Mouse (Mus musculus) E14TG2a.4 (cell line): ENCODE data around the gene Dpf1.
A peak's percentile ranks its signal among the peaks of the same experiment; 100 is the strongest.

Experiments used
- H3K27me3 ChIP-seq: 2 replicates; pipeline ENCODE4 v1.6.1; 2014; ENCODE audit warnings: low read length, control low read depth; ENCODE audit not compliant: insufficient read depth
- H3K36me3 ChIP-seq: 2 replicates; pipeline ENCODE4 v1.6.1; 2014; ENCODE audit warnings: low read length, control low read depth; ENCODE audit not compliant: insufficient read depth
- H3K4me1 ChIP-seq: replicated peaks from 2 replicates; pipeline ENCODE4 v1.6.1; 2014; ENCODE audit warnings: low read depth, low read length, control low read depth
- H3K4me3 ChIP-seq: replicated peaks from 2 replicates; pipeline ENCODE4 v1.5.1; 2014; ENCODE audit warnings: mild to moderate bottlenecking, low read length
- H3K9me3 ChIP-seq: 2 replicates; pipeline ENCODE4 v1.6.1; 2014; ENCODE audit warnings: low read length, control low read depth
- CTCF ChIP-seq: conservative IDR thresholded peaks from 2 replicates; pipeline ENCODE4 v1.5.1; 2014; ENCODE audit warnings: low read length
- NANOG ChIP-seq: IDR thresholded peaks from 2 replicates; pipeline ENCODE4 v1.6.1; 2014; ENCODE audit warnings: borderline replicate concordance, low read length, mixed read lengths
- POU5F1 ChIP-seq: IDR thresholded peaks from 2 replicates; pipeline ENCODE4 v1.6.1; 2014; ENCODE audit warnings: low read length, borderline replicate concordance

Gene Dpf1

DNA sequence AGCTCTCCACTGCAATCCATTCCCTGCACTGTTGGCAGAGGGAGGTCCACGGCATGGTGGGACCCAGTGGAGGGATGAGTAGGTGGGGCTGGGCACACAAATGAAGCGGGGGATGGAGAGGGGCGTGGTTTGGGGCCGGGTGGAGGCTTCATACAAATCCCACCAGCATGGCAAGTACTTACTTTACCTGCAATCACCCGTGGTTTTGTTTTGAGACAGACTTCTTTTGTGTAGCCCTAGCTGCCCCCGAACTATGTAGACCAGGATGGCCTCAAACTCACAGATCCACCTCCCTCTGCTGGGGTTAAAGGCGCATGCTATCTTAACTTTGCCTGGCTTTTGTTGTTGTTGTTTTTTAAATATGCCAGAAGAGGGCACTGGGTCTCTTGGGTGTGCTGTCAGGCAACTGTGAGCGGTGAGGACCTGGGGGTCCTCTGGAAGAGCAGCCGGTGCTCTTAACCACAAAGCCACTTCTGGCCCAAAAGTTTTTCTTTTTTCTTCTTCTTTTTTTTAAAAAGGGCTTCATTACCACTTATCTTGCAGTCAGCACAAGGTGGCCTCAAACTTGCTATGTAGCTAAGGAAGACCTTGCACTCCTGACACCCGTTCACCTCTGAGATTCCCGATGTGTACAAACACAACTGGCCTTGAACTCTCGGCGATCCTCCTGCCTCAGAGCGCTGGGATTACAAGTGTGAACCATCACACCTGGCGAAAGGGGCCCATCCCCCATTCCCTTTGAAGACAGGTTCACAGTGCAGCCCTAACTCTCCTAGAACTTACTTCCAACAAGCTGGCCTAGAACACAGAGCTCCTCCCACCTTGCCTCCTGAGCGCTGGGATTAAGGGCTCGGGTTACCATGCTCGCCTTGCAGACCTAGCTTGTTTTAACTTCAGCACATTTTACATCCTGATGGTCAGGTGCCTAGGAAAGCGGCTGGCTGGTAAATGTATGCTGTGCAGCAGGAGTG is 15.9 kb downstream of the Dpf1 start:
- Histone ChIP-seq H3K4me3 (peak overlapping the region; percentile 63), H3K36me3 (peaks cover 21% of the 10 kb centered on the region), H3K4me1 (peaks cover 78% of the 10 kb centered on the region), H3K9me3 (no peaks in the 10 kb centered on the region), H3K27me3 (no peaks in the 10 kb centered on the region)
- TF ChIP-seq CTCF (no peak), NANOG (no peak), POU5F1 (no peak)

DNA sequence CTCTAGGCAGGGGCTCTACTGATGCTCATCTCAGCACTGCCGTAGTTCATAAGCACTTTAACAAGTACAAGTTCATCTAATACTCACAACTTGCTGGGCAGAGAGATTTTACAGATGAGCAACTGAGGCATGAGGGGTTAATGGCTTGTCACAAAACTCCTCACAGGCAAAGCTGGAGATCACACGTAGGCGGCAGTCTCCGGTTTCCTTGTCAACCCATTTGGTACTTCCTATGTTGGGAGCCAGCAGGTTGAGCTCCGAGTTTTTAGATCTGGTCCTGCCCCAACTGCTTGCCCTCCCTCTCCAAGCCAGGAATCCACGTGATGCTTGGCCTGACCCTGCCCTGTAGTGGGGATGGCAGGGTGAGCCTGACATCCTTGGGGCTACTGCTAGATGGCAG is 23.3 kb downstream of the Dpf1 start:
- TF ChIP-seq NANOG = no peak
- no peak for TF ChIP-seq CTCF
- TF ChIP-seq POU5F1 = no peak
- Histone ChIP-seq H3K4me1 (peaks cover 15% of the 10 kb centered on the region), H3K36me3 (peaks cover 60% of the 10 kb centered on the region), H3K4me3 (no peak overlapping the region), H3K27me3 (no peaks in the 10 kb centered on the region), H3K9me3 (no peaks in the 10 kb centered on the region)

DNA sequence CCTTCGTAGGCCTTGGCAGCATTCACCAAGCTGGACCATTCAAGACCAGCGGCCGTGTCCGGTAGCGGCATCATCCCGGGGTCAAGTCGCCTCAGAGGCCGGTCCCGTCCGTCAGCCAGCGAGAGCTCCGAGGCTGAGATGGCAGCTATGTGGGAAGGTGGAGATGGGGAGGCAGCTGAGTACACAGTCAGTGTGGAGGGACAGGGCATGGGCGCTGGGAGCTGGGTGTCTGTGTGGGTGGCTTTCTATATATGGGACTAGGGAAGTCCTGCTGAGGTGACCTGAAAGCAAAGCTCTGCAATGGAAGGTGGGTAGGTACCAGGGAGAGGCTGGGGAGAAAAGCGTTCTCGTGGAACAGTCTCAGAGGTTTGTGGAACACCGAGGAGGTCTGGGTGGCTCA is 25.2 kb downstream of the Dpf1 start:
- no peaks in the 10 kb centered on the region for H3K9me3 ChIP-seq
- peaks cover 55% of the 10 kb centered on the region for H3K36me3 ChIP-seq
- TF ChIP-seq NANOG (no peak), POU5F1 (no peak), CTCF (no peak)
- no peak overlapping the region for H3K4me3 ChIP-seq
- H3K4me1 ChIP-seq = peaks cover 21% of the 10 kb centered on the region
- H3K27me3 ChIP-seq = no peaks in the 10 kb centered on the region

DNA sequence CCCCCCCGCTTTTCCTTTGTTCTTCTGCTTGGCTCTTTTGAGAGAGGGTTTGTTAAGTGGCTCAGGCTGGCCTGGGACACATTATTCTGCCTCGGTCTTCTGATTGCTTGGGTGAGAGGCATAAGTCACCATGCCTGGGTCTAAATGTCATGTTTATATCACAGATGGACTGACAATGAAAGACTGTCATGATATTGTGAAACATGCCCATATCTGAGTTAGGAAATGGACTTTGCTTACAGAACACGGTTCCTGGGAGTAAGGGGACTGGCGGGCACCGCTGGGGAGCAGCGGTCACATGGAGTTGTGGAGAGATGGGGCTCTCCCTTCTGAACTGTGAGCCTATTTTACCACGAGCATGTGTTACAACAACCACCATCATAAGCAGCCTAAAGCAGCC is 30.4 kb downstream of the Dpf1 start:
- Histone ChIP-seq H3K4me1 (peaks cover 37% of the 10 kb centered on the region), H3K9me3 (no peaks in the 10 kb centered on the region), H3K36me3 (peaks cover 69% of the 10 kb centered on the region), H3K4me3 (no peak overlapping the region), H3K27me3 (no peaks in the 10 kb centered on the region)
- no peak for TF ChIP-seq CTCF
- no peak for TF ChIP-seq NANOG
- no peak for TF ChIP-seq POU5F1

DNA sequence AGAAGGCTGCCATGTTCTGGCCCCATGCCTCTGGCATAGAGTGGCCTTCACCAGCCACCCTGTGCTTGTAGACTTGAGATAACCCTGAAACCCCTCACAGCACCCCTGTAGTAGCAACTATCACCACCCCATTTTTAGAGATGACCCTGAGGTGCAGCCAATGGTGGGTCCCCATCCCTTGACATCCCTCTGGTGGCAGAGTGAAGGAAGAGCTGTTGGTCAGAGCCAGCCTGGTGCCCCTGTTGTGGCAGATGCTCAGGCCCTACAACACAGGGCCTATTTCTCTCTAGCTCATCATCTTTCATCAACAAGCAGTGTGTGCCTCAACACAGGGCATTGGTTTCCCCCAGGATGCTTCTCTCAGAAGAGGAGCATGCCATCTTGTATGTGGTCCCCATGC is 31.5 kb downstream of the Dpf1 start:
- Histone ChIP-seq H3K36me3 (peaks cover 62% of the 10 kb centered on the region), H3K9me3 (no peaks in the 10 kb centered on the region), H3K4me1 (peaks cover 43% of the 10 kb centered on the region), H3K4me3 (no peak overlapping the region), H3K27me3 (no peaks in the 10 kb centered on the region)
- TF ChIP-seq NANOG = no peak
- TF ChIP-seq CTCF = 0 out of 2 replicates have a peak, but pooled peaks have one; percentile 2

DNA sequence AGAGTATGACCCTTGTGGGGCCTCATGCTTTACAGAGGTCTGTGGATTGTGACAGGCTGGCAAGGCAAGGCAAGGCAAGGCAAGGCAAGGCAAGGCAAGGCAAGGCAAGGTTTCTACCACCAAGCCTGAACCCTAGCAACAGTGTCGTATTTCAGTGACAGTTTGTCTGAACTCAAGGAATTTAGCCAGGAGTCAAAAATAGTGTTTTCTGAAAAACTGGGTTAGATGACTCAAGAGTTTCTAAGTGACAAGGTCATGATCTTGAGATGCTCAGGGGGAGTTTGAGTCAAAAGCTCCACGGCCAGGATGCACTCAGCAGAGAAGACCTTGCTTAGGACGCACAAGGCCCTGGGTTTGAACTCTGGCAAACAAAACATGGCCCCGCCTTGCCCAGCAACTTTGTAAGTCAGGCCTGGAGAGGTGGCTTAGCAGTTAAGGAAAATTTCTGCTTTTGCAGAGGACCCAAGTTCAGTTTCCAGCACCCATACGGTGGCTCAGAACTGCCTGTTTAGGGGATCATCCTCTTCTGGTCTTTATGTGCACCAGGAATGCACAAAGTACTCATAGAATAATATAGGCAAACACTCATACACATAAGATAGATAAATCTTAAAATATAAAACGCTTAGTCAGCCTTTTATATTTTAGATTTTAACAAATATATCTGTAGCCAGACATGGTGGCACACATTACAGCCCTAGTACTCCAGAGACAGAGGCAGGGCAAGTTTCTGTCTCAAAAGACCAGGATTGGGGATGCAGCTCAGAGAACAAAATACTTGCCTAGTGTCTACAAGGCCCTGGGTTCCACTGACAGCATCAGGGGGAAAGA is 32.3 kb downstream of the Dpf1 start:
- peaks cover 56% of the 10 kb centered on the region for H3K36me3 ChIP-seq
- peaks cover 51% of the 10 kb centered on the region for H3K4me1 ChIP-seq
- no peak overlapping the region for H3K4me3 ChIP-seq
- no peak for TF ChIP-seq POU5F1
- no peak for TF ChIP-seq NANOG
- TF ChIP-seq CTCF = no peak
- H3K9me3 ChIP-seq = no peaks in the 10 kb centered on the region
- H3K27me3 ChIP-seq = no peaks in the 10 kb centered on the region

DNA sequence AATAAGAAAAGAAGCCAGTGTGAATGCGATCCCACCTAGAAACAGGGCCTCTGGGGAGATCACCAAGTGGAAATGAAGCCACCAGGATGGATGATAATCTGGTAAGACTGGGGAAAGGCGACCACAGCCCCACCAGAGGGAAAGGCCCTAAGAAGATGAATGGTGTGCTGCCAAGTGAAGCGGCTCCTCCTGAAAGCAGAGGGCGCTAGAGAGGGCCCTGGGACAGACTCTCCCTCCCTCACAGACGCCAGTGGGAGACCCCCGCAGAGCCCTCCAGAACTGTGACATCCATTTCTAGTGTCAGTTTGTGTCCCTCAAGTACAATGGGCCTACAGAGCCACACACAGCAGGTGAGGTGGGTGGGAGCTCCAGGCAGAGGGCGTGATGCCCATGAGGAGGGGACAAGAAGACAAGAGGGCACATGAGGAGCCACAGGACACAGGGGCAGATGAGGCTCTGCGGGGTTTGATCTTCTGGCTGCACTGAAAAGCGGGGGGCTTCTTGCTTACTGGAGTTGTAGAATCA is 33.1 kb downstream of the Dpf1 start:
- Histone ChIP-seq H3K4me3 (no peak overlapping the region), H3K27me3 (no peaks in the 10 kb centered on the region), H3K9me3 (no peaks in the 10 kb centered on the region), H3K4me1 (peaks cover 56% of the 10 kb centered on the region), H3K36me3 (peaks cover 48% of the 10 kb centered on the region)
- TF ChIP-seq NANOG (no peak), CTCF (peak; percentile 43), POU5F1 (no peak)

DNA sequence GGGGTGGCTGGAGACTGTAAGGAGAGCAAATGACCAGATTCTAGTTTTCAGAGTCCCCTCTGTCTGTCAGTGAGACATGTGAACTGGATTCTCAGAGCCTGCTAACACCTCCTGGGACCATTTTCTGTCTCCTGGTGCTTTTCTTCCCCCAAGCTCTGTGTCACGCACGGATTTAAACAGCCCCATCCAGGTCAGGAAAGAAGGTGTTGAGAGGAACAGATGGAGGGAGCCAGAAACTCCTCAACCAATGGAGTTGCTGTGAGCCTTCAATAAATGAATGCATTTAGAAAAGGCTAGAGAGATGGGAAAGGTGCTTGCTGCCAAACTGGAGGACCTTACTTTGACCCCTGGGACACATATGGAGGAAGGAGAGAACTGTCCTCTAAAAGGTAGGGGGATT is 34.0 kb downstream of the Dpf1 start:
- Histone ChIP-seq H3K36me3 (peaks cover 47% of the 10 kb centered on the region), H3K4me1 (peaks cover 57% of the 10 kb centered on the region), H3K4me3 (no peak overlapping the region), H3K27me3 (no peaks in the 10 kb centered on the region), H3K9me3 (no peaks in the 10 kb centered on the region)
- no peak for TF ChIP-seq CTCF
- TF ChIP-seq POU5F1 = no peak
- no peak for TF ChIP-seq NANOG
